Mouse (Mus musculus): ENCODE measurements around the gene Ptpn13.

- TF ChIP-seq CTCF (IDR thresholded peaks at IDR 0.05; ENCODE audit: low read depth, low read length) (no peak), POLR2A (IDR thresholded peaks at IDR 0.05; ENCODE audit: borderline replicate concordance, low read depth, low read length) (no peak)
Observed at GRCm38 (mm10) chr5:103420568-103420967, 4.4 kb upstream of the Ptpn13 start.

Measured in bone marrow macrophage, adult 2 months (primary cell).